Mouse (Mus musculus): ENCODE results near the gene Sdk1. TPM values are rescaled to one million over a fixed set of nuclear protein-coding genes. Genes with fewer than 3 reads are reported as not detected.

The Sdk1 gene
- polyA plus RNA-seq, 1 experiment from 2014 or later: 0.21 TPM

DNA sequence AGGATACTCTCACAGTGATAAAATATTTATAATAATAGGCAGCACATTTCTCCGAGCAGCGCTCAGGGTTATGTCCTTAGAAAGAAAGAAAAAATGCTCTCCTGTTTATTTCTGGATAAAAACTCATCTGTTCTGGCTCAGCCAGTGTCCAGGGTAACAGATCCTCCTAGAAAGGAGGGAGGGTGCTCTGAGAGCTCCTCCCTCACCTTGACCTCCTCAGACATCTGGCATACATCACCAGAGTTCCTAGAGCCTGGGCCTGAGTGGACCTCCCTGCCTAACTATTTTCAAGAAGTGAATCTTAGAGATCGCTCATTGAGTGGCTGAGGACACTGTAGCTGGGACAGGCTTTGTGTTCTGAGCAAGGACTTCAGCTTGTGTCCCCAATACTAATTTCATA lies 760.7 kb downstream of the Sdk1 start:
- H3K4me2 ChIP-seq: no peak overlapping the region
- no peaks in the 10 kb centered on the region for H3K4me1 ChIP-seq (replicated peaks)
- no peak overlapping the region for H3K27ac ChIP-seq (replicated peaks)
- H3K27me3 ChIP-seq: no peaks in the 10 kb centered on the region
- 71% methylated on average over 3 of the region's 3 CpGs for WGBS (ENCODE audit: insufficient replicate concordance)
- H3K9ac ChIP-seq: no peak overlapping the region
- no peaks in the 10 kb centered on the region for H3K36me3 ChIP-seq (replicated peaks)
- no peaks in the 10 kb centered on the region; the same call in 1 of the 2 replicates for H3K9me3 ChIP-seq (replicated peaks)
- no peak for ATAC-seq (ENCODE audit: insufficient read depth)
- no peak overlapping the region for H3K4me3 ChIP-seq (replicated peaks)

GRCm38 (mm10) chr5:142010189-142010588 lies 768.9 kb downstream of the Sdk1 start:
- no peak for ATAC-seq (ENCODE audit: insufficient read depth)
- 23% methylated on average over 2 of the region's 3 CpGs for WGBS (ENCODE audit: insufficient replicate concordance)

DNA sequence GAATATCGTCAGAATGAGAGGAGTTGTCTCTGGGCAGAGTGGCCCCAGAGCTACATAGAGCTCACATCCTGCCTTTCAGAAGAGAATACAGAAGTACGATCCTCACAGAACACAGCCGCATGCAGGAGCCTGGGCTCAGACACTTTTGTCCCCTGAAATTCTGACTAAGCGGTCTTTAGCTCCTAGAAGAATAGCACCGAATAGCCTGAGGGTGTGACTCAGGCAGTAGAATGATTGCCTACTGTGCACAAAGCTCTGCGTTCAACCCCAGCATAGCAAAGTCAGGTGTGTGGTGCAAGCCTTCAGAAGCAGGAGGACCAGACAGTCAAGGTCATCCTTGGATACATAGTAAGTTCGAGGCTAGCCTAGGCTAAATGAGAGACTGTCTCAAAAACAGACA lies 775.7 kb downstream of the Sdk1 start:
- WGBS (ENCODE audit: insufficient replicate concordance): 75% methylated on average over 7 of the region's 7 CpGs
- H3K4me1 ChIP-seq (replicated peaks): no peaks in the 10 kb centered on the region
- no peak overlapping the region for H3K9ac ChIP-seq
- H3K9me3 ChIP-seq (replicated peaks): no peaks in the 10 kb centered on the region; the same call in 1 of the 2 replicates
- no peak overlapping the region for H3K4me3 ChIP-seq (replicated peaks)
- no peak overlapping the region for H3K27ac ChIP-seq (replicated peaks)
- ATAC-seq (ENCODE audit: insufficient read depth): no peak
- no peaks in the 10 kb centered on the region for H3K27me3 ChIP-seq
- H3K36me3 ChIP-seq (replicated peaks): no peaks in the 10 kb centered on the region
- H3K4me2 ChIP-seq: no peak overlapping the region

More at GRCm38 (mm10) chr5:142010189-142010588, 768.9 kb downstream of the Sdk1 start:
- Histone ChIP-seq H3K9ac (no peak overlapping the region), H3K27me3 (no peaks in the 10 kb centered on the region), H3K9me3 (replicated peaks) (no peaks in the 10 kb centered on the region; the same call in none of the 2 replicates), H3K4me1 (replicated peaks) (no peaks in the 10 kb centered on the region), H3K4me2 (no peak overlapping the region), H3K27ac (replicated peaks) (no peak overlapping the region), H3K36me3 (replicated peaks) (no peaks in the 10 kb centered on the region), H3K4me3 (replicated peaks) (no peak overlapping the region)

GRCm38 (mm10) chr5:142022877-142023580 lies 781.7 kb downstream of the Sdk1 start:
- no peaks in the 10 kb centered on the region for H3K4me1 ChIP-seq (replicated peaks)
- H3K27me3 ChIP-seq: no peaks in the 10 kb centered on the region
- no peaks in the 10 kb centered on the region; the same call in 1 of the 2 replicates for H3K9me3 ChIP-seq (replicated peaks)
- no peak overlapping the region for H3K9ac ChIP-seq
- no peak overlapping the region for H3K4me3 ChIP-seq (replicated peaks)
- H3K4me2 ChIP-seq: no peak overlapping the region
- no peak for ATAC-seq (ENCODE audit: insufficient read depth)
- WGBS (ENCODE audit: insufficient replicate concordance): 44% methylated on average over 4 of the region's 4 CpGs
- H3K27ac ChIP-seq (replicated peaks): no peak overlapping the region
- no peaks in the 10 kb centered on the region for H3K36me3 ChIP-seq (replicated peaks)

GRCm38 (mm10) chr5:142024448-142024847 lies 783.2 kb downstream of the Sdk1 start:
- H3K4me2 ChIP-seq: no peak overlapping the region
- H3K27ac ChIP-seq (replicated peaks): no peak overlapping the region
- no peaks in the 10 kb centered on the region for H3K27me3 ChIP-seq
- H3K36me3 ChIP-seq (replicated peaks): no peaks in the 10 kb centered on the region
- no peak overlapping the region for H3K4me3 ChIP-seq (replicated peaks)
- no peaks in the 10 kb centered on the region for H3K4me1 ChIP-seq (replicated peaks)
- H3K9ac ChIP-seq: no peak overlapping the region
- ATAC-seq (ENCODE audit: insufficient read depth): no peak
- WGBS (ENCODE audit: insufficient replicate concordance): 52% methylated on average over 12 of the region's 12 CpGs
- H3K9me3 ChIP-seq (replicated peaks): no peaks in the 10 kb centered on the region; the same call in 1 of the 2 replicates

- Histone ChIP-seq H3K9ac (no peak overlapping the region), H3K27me3 (no peaks in the 10 kb centered on the region), H3K9me3 (replicated peaks) (no peaks in the 10 kb centered on the region), H3K36me3 (replicated peaks) (no peaks in the 10 kb centered on the region), H3K4me3 (replicated peaks) (no peak overlapping the region), H3K27ac (replicated peaks) (no peak overlapping the region), H3K4me1 (replicated peaks) (no peaks in the 10 kb centered on the region), H3K4me2 (no peak overlapping the region)
- WGBS (ENCODE audit: insufficient replicate concordance): 77% methylated on average over 9 of the region's 9 CpGs
- no peak for ATAC-seq (ENCODE audit: insufficient read depth)
These were observed 795.2 kb downstream of the Sdk1 start for GRCm38 (mm10) chr5:142036536-142036935.

- Histone ChIP-seq H3K4me2 (no peak overlapping the region), H3K36me3 (replicated peaks) (no peaks in the 10 kb centered on the region), H3K9ac (no peak overlapping the region), H3K4me3 (replicated peaks) (no peak overlapping the region), H3K27ac (replicated peaks) (no peak overlapping the region), H3K4me1 (replicated peaks) (no peaks in the 10 kb centered on the region), H3K27me3 (no peaks in the 10 kb centered on the region), H3K9me3 (replicated peaks) (no peaks in the 10 kb centered on the region)
- 65% methylated on average over 6 of the region's 6 CpGs for WGBS (ENCODE audit: insufficient replicate concordance)
- ATAC-seq (ENCODE audit: insufficient read depth): no peak
These were observed 797.9 kb downstream of the Sdk1 start for GRCm38 (mm10) chr5:142039236-142039635.

DNA sequence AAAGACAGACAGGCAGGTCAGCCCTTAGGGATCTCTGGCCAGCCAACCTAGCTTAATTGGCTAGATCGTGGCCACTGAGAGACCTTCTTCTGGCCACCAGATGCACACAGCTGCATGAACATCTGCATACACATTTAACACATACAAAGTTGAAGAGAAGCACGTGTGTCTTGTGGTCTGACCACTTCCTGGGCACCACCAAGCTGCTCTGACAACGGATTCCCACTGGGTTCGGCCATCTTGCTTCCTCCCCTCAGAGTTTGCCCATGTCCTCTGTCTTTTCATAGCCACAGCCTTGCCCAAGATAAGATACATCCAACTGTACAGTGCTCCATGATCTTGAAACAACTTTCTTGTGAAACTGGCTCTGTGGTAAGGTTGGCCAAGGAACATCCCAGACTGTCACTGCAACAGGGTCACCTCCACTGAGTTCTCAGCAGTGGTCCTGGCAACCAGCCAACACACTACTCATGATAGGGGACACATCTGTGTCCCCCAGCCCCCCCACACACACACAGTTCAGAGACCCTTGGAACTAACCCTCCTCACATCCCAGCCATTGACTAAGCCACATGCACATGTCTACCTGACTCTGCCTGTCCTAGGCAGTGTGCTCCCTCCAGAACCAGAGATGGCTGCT lies 798.7 kb downstream of the Sdk1 start:
- Histone ChIP-seq H3K27me3 (no peaks in the 10 kb centered on the region), H3K9me3 (replicated peaks) (no peaks in the 10 kb centered on the region), H3K9ac (no peak overlapping the region), H3K36me3 (replicated peaks) (no peaks in the 10 kb centered on the region), H3K27ac (replicated peaks) (no peak overlapping the region), H3K4me2 (no peak overlapping the region), H3K4me3 (replicated peaks) (no peak overlapping the region), H3K4me1 (replicated peaks) (no peaks in the 10 kb centered on the region)
- no peak for ATAC-seq (ENCODE audit: insufficient read depth)
- 43% methylated on average over 4 of the region's 4 CpGs for WGBS (ENCODE audit: insufficient replicate concordance)

GRCm38 (mm10) chr5:142041226-142041802 lies 800.0 kb downstream of the Sdk1 start:
- 65% methylated on average over 8 of the region's 8 CpGs for WGBS (ENCODE audit: insufficient replicate concordance)
- no peaks in the 10 kb centered on the region for H3K9me3 ChIP-seq (replicated peaks)
- H3K4me1 ChIP-seq (replicated peaks): no peaks in the 10 kb centered on the region
- no peak overlapping the region for H3K4me2 ChIP-seq
- H3K9ac ChIP-seq: no peak overlapping the region
- no peaks in the 10 kb centered on the region for H3K27me3 ChIP-seq
- no peak for ATAC-seq (ENCODE audit: insufficient read depth)
- no peaks in the 10 kb centered on the region for H3K36me3 ChIP-seq (replicated peaks)
- H3K4me3 ChIP-seq (replicated peaks): no peak overlapping the region
- H3K27ac ChIP-seq (replicated peaks): no peak overlapping the region

DNA sequence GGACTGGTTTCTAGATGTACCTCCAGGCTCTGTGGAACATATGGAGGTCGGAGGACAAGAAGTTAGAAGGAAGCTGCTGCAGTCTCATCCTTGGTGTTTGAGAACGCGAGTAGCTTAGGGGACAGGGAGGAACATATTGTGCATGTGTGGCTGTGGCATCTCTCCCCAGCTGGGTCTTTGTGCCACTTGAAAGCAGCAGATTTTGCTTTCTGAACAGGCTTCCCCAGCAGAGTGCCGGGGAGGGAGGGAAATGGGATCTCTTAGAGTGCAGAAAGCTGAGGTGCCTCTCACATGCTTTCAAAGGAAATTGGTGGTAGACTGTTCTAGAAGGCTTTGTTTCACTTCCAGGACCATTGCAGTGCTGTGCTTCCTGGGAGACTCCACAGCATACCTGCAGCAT lies 820.5 kb downstream of the Sdk1 start:
- Histone ChIP-seq H3K4me1 (replicated peaks) (no peaks in the 10 kb centered on the region), H3K9ac (no peak overlapping the region), H3K4me2 (no peak overlapping the region), H3K27me3 (no peaks in the 10 kb centered on the region), H3K36me3 (replicated peaks) (no peaks in the 10 kb centered on the region), H3K4me3 (replicated peaks) (no peak overlapping the region), H3K9me3 (replicated peaks) (peaks cover 5% of the 10 kb centered on the region; the same call in 1 of the 2 replicates), H3K27ac (replicated peaks) (no peak overlapping the region)
- no peak for ATAC-seq (ENCODE audit: insufficient read depth)
- WGBS (ENCODE audit: insufficient replicate concordance): 69% methylated on average over 4 of the region's 4 CpGs

DNA sequence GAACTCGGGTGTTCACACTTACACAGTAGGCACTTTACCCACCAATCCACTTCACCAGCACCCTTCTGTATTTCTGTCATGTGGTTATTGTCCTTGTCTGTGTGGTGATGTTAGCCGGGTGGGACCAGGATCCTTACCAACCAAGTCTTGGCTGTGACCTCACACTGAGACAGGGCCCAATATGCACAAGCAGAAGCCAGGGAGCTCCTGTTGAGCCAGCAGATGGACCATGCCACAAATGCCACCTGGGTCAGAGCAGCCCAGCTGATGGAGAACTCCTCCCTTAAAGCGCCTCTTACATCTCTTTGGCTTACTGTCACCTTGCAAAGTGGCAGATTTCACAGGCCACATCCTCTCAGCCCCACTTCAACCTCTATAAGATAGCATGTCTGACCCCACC lies 830.0 kb downstream of the Sdk1 start:
- no peak overlapping the region for H3K4me2 ChIP-seq
- no peak overlapping the region for H3K4me3 ChIP-seq (replicated peaks)
- H3K9me3 ChIP-seq (replicated peaks): no peaks in the 10 kb centered on the region
- no peaks in the 10 kb centered on the region for H3K27me3 ChIP-seq
- H3K36me3 ChIP-seq (replicated peaks): no peaks in the 10 kb centered on the region
- no peak overlapping the region for H3K9ac ChIP-seq
- H3K4me1 ChIP-seq (replicated peaks): no peaks in the 10 kb centered on the region
- no peak overlapping the region for H3K27ac ChIP-seq (replicated peaks)
- ATAC-seq (ENCODE audit: insufficient read depth): no peak
- 75% methylated on average over 3 of the region's 3 CpGs for WGBS (ENCODE audit: insufficient replicate concordance)

Measured in liver, embryonic 15.5 days (tissue).